Mouse (Mus musculus) liver, adult 2 months (tissue): ENCODE measurements around the gene Slc15a3. TPM values are rescaled to one million over a fixed set of nuclear protein-coding genes. Genes with fewer than 3 reads are reported as not detected.

ENCODE experiments used
- DNase-seq: peaks from one replicate; pipeline ENCODE4 v3.0.0-alpha.2; 2011; ENCODE audit warnings: low read depth, low spot score; ENCODE audit errors: extremely low read depth
- H3K27ac ChIP-seq: fragments of 200-500 bp; replicated peaks from 2 replicates; pipeline ENCODE4 v1.5.1; 2012; ENCODE audit warnings: low read depth, mild to moderate bottlenecking, control low read depth, inconsistent platforms, low read length; ENCODE audit not compliant: insufficient read depth
- H3K27me3 ChIP-seq: fragments of 200-500 bp; 2 replicates; pipeline ENCODE4 v1.6.1; 2012; ENCODE audit warnings: mild to moderate bottlenecking, moderate library complexity, low read length, inconsistent platforms; ENCODE audit not compliant: control insufficient read depth, insufficient read depth
- H3K36me3 ChIP-seq: fragments of 200-500 bp; 2 replicates; pipeline ENCODE4 v1.6.1; 2012; ENCODE audit warnings: low read length, inconsistent platforms; ENCODE audit not compliant: control insufficient read depth, insufficient read depth
- H3K4me1 ChIP-seq: fragments of 200-500 bp; 2 replicates; pipeline ENCODE4 v1.6.1; 2011; ENCODE audit warnings: low read length; ENCODE audit not compliant: control insufficient read depth, insufficient read depth
- H3K4me3 ChIP-seq: fragments of 200-500 bp; 2 replicates; pipeline ENCODE4 v1.5.1; 2011; ENCODE audit warnings: low read depth, mild to moderate bottlenecking, control low read depth, low read length, moderate library complexity; ENCODE audit not compliant: insufficient read depth
- H3K79me2 ChIP-seq: fragments of 200-500 bp; 2 replicates; pipeline ENCODE4 v1.6.1; 2012; ENCODE audit warnings: inconsistent platforms, mild to moderate bottlenecking, low read length, moderate library complexity; ENCODE audit not compliant: control insufficient read depth, insufficient read depth
- H3K9ac ChIP-seq: fragments of 200-500 bp; 2 replicates; pipeline ENCODE4 v1.6.1; 2012; ENCODE audit warnings: low read depth, mild to moderate bottlenecking, control low read depth, inconsistent platforms, low read length
- CTCF ChIP-seq: fragments of 200-500 bp; IDR thresholded peaks from 2 replicates; pipeline ENCODE4 v1.5.1; 2011; ENCODE audit warnings: low read depth, low read length, control low read depth
- POLR2A ChIP-seq: fragments of 200-500 bp; IDR thresholded peaks from 2 replicates; pipeline ENCODE4 v1.6.1; 2011; ENCODE audit warnings: low read length, control low read depth; ENCODE audit not compliant: insufficient read depth; ENCODE audit errors: extremely low read depth
- WGBS: fragments of 180-500 bp; shearing (Covaris S2); methylation state at CpG from one replicate; pipeline ENCODE4 v1.1.7; 2018; 5-methylcytosine and 5-hydroxymethylcytosine counted together
- polyA plus RNA-seq: library from polyadenylated mRNA; depleted of rRNA; stranded (reverse); fragments of >200 nt; gene quantifications from 2 replicates; pipeline ENCODE4 v1.2.3, GENCODE M21; 2012; rRNA removed
- total RNA-seq: library from RNA; depleted of rRNA; stranded (reverse); fragments of >200 nt; gene quantifications from 2 replicates; pipeline ENCODE4 v1.2.3, GENCODE M21; 2014; rRNA removed

The Slc15a3 gene
- total RNA-seq: 3.3 and 5.6 TPM in 2 replicates
- 6.2 and 10.6 TPM in 2 replicates for polyA plus RNA-seq

DNA sequence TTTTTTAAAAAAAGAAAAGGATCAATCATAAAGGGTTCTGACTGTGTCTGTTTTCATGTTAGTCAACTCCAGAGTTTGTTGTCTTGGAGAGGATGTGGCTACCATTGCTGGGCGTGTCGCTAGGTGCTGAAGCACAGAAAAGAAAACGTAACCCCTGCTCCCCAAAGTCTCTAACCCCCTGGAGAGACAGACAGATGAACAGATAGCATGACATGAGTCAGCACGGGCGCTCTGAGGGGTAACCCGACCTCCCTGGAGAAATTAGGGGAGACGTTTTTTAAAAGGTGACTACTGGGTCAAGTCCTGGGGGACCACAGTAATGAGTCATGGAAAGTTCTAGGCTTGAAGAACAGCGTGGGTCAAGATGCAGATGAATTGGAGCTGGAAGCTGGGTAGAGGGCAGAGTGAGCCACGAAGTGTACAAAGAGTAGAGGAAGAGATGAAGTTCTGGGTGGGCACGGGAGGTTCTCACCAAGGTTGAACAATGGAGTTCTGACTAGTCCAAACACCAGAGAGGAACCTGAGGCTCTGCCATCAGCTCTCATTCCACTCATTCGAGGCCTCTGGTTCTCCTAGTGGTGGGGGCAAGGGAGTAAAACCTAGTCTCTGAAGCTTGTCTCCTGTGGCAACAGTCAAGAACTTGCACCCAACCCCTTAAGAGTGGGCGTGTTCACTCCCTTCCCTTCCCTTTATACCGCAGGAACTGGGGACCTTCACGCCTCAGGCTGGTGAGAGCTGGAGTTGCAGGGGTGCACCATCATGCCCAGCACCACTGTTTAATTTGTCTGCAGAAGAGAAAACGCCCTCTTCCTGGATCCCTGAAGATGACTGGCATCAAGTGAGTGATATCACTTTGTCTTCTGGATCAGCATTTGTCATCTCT is at the start of gene Slc15a3:
Gene Slc15a3 (plus strand): TSS at position 718 of the 883 bp plus-strand sequence.
- Histone ChIP-seq H3K79me2 (peaks cover 3% of the 10 kb centered on the region; the same call in 1 of the 2 replicates), H3K27me3 (no peaks in the 10 kb centered on the region), H3K36me3 (no peaks in the 10 kb centered on the region), H3K27ac (no peak within 1 kb of the TSS), H3K4me1 (no peaks in the 10 kb centered on the region), H3K4me3 (no peak within 1 kb of the TSS), H3K9ac (no peak within 1 kb of the TSS)
- no peak for TF ChIP-seq CTCF
- TF ChIP-seq POLR2A: no peak
- WGBS: 84% methylated on average over 15 of the region's 15 CpGs
- DNase-seq: no peak

DNA sequence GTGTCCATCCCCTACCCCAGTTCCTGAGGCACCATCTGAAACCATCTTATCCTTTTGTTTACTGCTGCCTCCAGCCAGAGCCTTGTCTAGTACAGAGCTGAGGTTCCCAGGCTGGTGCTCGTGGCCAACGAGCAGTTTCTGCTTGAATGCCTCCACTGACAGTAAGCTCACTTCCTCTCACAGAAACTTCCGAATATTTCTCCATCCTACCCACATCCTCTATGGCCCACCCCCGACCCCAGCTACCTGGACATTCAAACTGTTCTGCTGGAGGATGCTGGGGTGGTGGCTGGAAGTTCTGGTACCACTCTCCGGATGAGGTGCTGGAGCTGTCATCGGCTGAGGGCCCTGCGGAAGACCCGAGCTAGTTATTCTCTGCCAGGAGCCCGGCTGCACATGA is 49.2 kb upstream of the Slc15a3 start:
- no peak for TF ChIP-seq POLR2A
- no peak for TF ChIP-seq CTCF
- no peaks in the 10 kb centered on the region for H3K4me1 ChIP-seq
- H3K36me3 ChIP-seq: no peaks in the 10 kb centered on the region
- H3K27ac ChIP-seq: no peak overlapping the region
- no peaks in the 10 kb centered on the region for H3K79me2 ChIP-seq
- DNase-seq: no peak
- H3K4me3 ChIP-seq: no peak overlapping the region
- 75% methylated on average over 9 of the region's 9 CpGs for WGBS
- no peak overlapping the region for H3K9ac ChIP-seq
- H3K27me3 ChIP-seq: no peaks in the 10 kb centered on the region

- H3K4me1 ChIP-seq: no peaks in the 10 kb centered on the region
- no peaks in the 10 kb centered on the region for H3K27me3 ChIP-seq
- no peak overlapping the region for H3K4me3 ChIP-seq
- 89% methylated on average over 3 of the region's 3 CpGs for WGBS
- H3K36me3 ChIP-seq: no peaks in the 10 kb centered on the region
- no peak for DNase-seq
- no peak for TF ChIP-seq CTCF
- no peak for TF ChIP-seq POLR2A
- H3K27ac ChIP-seq: no peak overlapping the region
- H3K79me2 ChIP-seq: no peaks in the 10 kb centered on the region
- H3K9ac ChIP-seq: no peak overlapping the region
Observed at GRCm38 (mm10) chr19:10793044-10793443, 46.5 kb upstream of the Slc15a3 start.

- Histone ChIP-seq H3K4me1 (no peaks in the 10 kb centered on the region), H3K27me3 (no peaks in the 10 kb centered on the region), H3K36me3 (no peaks in the 10 kb centered on the region), H3K9ac (no peak overlapping the region), H3K27ac (no peak overlapping the region), H3K79me2 (no peaks in the 10 kb centered on the region), H3K4me3 (no peak overlapping the region)
- TF ChIP-seq CTCF: no peak
- no peak for DNase-seq
- 97% methylated on average over 1 of the region's 1 CpGs for WGBS
Observed at GRCm38 (mm10) chr19:10794916-10795315, 44.6 kb upstream of the Slc15a3 start.

DNA sequence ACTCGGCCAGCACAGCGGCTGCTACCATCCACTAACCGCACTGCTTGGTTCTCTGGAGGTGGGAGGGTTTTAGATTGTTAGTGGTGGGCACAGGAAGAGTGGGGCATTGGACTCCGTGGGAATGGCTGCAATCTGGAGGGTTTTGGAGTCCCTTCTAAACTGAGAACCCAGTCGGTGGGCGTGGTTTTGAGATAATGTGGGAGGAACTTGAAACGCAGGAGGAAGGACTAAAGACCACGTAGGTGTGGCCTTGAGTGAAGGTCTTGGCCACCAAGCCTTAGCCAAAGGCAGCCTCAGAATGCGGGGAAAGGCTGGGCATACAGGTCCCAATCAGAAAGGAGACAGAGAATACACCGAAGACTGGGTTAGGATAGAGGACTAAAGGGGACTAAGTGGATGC is 41.0 kb upstream of the Slc15a3 start:
- Histone ChIP-seq H3K4me1 (no peaks in the 10 kb centered on the region), H3K79me2 (no peaks in the 10 kb centered on the region), H3K9ac (no peak overlapping the region), H3K4me3 (no peak overlapping the region), H3K27ac (no peak overlapping the region), H3K36me3 (no peaks in the 10 kb centered on the region), H3K27me3 (no peaks in the 10 kb centered on the region)
- TF ChIP-seq CTCF (no peak), POLR2A (no peak)
- DNase-seq: no peak
- WGBS: 76% methylated on average over 10 of the region's 10 CpGs

DNA sequence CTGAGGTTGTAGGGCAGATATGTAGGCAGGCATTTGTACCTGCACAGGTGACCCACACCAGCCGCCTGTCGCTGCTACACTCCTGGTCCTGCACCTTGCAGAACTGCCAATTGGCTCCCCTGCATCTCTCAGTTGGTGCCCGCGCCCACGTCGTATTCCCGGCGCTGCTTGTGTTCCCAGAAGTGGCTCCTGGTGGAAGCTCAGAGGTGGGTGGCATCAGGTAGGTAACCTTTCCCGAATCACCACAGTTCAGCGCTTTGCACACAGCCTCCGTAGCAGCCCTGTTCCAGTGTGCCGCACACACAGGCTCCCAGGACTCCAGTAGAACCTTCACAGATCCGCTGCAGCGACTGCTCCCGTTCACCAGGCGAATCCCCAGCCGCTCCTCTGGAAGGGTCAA is 40.4 kb upstream of the Slc15a3 start:
- no peak for TF ChIP-seq POLR2A
- TF ChIP-seq CTCF: no peak
- H3K36me3 ChIP-seq: no peaks in the 10 kb centered on the region
- no peaks in the 10 kb centered on the region for H3K4me1 ChIP-seq
- no peak for DNase-seq
- 95% methylated on average over 17 of the region's 17 CpGs for WGBS
- H3K9ac ChIP-seq: no peak overlapping the region
- no peaks in the 10 kb centered on the region for H3K79me2 ChIP-seq
- no peaks in the 10 kb centered on the region for H3K27me3 ChIP-seq
- H3K4me3 ChIP-seq: no peak overlapping the region
- H3K27ac ChIP-seq: no peak overlapping the region
